Mouse (Mus musculus): ENCODE measurements around the gene Nectin2.

Nectin2 gene

DNA sequence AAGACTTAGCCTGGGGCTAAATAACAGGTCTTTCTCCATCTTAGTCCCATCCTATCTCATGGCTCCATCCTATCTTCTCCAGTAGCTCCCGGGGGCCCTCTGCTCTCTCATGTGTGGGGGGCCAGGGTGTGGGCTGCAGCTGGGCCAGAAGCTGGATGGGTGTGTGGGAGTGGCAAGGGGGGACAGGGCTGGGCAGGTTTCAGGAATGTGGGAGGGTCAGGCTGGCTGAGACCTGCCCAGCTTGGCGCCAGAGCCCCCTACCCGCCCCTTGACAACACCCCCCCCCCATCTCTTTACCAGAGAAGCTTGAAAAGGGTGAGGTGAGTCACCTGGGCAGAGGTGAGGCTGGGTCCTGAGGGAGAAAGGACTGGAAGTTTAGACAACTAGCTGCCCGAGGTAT lies 18.7 kb upstream of the Nectin2 start:
- peak in 1 of 2 experiments; percentile 20 for DNase-seq

DNA sequence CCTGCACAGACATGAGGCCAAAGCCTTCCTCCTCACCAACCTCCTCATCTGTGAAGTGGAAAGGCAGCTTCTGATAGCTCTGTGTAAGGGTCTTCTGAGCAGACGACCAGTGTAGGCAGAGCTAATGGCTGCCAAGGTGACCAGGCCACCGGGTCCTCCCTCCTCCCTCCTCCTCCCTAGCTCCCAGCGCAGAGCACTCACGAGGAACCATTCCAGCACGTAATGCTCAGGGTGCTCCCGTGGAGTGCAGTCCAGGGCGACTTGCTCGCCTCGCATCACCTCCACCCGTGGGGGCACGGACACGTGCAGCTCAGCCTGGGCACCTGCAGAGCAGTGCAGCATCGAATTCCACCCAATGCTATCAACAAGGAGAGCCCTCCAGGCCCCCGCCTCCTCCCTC lies 18.0 kb upstream of the Nectin2 start:
- peak in 1 of 2 experiments; percentile 38 for DNase-seq

DNA sequence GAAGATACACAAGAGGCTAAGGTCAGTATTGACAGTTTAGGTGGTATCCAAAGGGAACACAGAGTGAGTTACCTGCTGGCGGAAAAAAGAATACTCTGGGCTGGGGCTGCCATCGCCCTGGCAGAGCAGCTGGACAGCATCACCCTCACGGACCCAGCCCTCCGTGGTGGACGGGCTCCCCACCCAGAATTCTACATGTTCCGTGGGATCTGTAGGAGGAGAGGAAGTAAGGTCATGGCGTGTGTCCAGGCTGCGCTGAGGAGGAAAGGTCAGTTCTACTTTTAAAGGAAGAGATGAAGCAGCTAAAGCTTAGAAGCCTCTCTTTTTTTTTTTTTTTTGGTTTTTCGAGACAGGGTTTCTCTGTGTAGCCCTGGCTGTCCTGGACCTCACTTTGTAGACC lies 14.3 kb upstream of the Nectin2 start:
- DNase-seq: peak in 1 of 2 experiments; percentile 42

DNA sequence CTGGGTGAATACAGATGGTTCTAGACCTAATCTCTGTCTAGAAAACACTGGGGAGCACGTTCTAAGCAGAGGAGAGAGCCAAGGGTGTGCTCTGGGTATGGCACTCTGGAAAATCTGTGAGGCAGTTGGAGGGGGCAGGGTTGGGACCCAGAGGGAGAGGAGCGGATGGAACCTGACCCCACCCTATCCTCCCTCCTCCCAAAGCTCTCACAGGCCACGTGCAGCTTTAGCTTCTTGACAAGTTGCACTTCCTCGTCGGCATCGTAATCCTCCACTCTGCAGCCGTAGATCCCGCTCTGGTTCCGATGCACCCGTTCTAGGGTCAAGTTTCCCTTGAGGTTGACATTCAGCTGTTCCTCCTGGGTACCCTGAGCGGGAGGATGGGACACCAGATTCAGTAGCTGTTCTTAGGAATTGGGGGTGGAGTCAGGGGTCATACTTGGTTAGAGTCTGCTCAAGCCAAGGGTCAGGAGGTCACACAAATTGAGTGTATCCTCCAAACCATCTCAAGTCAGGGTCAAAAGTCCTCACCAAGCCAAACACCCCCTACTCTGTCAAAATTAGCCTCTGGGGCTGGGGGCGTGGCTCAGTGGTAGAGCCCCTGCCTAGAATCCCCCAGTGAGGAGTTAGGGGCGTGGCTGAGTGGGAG lies 13.7 kb upstream of the Nectin2 start:
- peak; percentile 44 to 73 for DNase-seq

DNA sequence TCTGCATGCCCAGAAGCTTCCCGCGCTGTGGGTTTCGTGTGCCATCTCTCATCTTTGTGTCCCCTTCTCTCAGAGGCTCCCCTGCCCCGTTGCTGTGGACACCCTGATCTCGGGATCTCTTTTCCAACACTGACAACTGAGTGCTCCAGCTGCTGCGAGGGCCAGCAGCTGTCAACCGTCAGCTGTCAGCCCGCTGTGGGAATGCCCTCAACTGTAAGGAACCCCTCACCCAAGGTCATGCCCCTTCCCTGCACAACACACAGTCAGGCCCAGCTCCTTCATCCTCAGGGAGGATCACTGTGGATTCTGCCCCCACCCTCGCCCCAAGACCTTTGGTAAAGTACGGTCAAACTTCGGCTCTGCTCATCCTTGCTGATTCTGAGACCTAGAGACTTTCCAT lies 12.0 kb upstream of the Nectin2 start:
- no peak for DNase-seq

DNA sequence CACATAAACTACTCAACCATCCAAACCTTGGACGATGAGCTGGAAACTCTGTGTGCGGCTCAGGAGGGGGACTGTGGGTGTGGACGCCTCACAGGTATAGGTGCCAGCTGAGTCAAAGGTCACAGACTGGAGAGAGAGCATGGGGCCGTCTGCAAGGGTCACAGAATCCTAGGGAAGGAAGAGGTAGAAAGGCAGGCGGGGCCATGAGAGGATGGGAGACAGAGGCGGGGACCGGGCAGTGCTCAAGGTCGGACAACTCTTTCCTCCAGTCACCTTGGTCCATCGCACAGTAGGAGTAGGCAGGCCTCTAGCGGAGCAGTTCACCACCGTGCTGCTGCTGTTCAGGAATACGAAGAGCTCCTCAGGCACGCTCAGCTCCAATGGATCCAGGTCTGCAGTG lies 9.7 kb upstream of the Nectin2 start:
- peak in 1 of 2 experiments; percentile 57 for DNase-seq

DNA sequence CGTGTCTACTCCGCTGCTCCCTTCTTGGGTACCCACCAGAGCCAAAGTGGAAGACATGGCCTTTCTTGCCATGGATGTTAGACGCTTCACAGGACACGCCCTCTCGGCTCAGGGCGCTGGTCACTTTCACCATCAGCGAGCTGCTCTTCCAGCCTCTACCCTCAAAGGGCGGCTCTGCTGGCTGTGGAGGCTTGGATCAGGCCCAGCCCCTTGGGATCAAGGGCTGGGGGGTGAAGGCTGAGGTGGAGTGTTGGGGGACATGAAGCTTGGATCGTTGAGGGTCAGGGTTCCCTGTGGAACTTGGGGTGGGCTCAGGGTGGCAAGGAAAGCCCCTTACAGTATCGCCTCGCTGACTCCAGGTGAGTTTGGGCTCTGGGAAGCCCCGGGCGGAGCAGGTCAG lies 8.3 kb upstream of the Nectin2 start:
- no peak for DNase-seq

DNA sequence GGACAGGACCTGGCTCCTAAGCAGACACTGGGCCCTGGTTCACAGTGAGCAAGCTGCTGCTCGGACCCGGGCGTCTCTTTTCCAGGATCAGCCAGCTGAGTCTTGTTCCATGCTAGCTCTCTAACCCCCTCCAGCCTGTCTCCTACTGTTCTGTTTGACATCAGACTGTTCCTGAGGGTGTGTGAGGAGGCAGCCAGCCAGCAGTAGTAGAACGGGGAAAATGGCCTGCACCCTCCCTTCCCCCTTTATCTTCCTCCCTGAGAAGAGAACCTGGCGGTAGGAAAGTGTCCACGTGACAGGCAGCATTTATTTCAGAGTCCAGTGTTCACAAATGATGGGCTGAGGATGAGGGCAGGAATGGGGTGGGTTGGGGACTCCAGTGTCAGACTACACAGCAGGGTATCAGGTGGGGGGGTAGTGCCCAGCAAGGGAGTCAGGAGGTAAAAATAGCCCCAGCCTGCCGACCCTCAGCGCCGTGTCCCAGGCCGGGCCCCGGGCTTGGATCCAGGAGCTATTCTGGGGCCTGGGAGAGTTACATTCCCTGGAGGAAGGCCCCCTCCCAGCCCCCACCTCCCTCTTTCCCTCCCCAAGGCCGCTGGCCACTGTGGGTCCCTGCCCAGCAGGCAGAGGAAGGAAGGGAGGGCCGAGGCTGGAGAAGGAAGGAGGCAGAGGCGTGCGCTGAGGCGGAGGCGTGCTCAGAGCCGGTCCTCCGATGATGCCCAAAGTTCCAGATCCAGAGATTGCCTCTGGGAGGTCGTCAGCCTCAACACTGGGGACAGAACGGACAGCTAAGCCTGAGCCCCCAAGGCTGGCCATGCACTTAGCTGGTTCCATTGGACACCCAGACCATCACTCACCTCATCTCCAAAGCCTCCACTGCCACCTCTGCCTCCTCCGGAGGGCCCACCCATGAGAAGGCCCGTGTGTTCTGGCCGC lies 5.8 kb upstream of the Nectin2 start:
- peak; percentile 80 for DNase-seq

DNA sequence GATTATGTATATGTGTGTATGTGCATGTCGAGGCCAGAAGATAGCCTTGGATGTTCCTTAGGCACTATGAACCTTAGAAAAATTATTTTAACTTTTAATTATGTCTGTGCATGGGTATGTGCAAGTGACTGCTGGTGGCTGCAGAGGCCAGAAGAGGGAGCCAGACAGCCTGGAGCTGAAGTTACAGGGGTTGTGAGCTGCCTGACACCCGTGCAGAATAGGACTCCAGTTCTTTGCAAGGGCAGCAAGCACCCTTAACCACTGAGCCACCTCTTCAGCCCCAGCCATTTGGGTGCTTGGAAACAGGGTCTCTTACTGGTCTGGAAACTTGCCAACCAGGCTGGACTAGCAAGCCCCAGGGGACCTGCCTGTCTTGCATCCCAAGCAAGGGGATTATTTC lies 4.7 kb upstream of the Nectin2 start:
- DNase-seq: no peak

DNA sequence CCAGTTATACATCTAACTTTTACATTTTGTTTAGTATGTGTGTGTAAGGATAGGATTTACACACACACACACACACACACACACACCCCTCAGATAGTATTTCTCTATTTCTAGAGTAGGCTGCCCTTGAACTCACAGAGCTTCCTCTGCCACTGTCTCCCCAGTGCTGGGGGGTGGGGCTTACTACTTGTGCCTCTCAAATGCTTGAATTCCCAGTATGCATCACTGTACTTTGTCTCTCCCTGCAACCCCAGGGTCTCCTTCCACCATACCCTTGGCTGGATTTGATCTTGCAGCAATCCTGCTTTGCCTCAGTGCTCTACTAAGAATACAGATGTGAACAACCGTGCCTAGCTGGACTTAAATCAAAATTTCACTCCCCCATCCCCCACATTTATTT lies 3.8 kb upstream of the Nectin2 start:
- DNase-seq: no peak

DNA sequence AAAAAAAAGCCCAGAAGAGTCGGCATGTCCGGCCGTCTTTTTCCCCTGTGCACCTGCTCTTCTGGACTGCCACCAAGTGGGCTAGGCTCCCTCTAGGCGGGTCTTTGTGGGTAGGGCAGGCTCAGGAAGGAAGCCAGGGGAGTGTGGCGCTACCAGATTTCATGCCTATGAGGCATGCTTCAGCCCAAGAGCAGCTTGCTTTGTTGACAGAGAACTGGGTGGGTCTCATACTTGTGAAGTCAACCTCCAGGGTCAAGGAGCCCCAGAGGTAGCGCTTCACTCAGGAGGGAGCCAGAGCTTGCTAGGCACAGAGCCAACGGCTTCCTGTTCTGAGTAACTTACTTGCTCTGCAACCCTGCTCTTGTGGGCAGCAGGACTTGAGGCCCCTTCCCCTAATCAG lies 3.3 kb upstream of the Nectin2 start:
- peak; percentile 64 to 67 for DNase-seq

DNA sequence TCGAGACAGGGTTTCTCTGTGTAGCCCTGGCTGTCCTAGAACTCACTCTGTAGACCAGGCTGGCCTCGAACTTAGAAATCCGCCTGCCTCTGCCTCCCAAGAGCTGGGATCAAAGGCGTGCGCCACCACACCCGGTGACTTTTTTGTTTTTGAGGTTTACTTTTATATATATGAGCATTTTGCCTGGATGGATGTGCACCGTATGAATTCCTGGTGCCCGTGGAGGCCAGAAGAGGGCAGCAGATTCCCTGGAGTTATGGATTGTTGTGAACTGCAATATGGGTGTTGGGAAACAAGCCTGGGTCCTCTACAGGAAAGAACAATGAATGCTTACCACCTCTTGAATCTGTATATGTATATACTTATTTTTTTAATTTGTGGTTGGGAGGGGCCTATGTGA lies 2.4 kb upstream of the Nectin2 start:
- peak in 1 of 2 experiments; percentile 66 for DNase-seq

DNA sequence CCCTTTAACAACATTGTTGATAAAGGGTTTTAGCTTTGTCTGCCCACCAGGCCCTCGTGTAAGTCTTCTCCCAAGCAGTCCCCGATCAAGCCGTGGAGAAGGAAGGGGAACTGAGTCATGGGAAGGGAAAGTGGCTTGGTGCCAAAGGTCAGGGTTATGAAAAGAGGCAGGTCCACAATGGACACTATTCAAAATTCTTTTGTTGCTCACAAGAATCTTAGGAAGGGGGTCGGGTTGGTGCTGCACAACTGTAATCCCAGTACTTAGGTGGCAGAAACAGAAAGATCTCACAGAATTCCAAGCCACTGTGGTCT lies 744 bp upstream of the Nectin2 start:
- no peak for DNase-seq

DNA sequence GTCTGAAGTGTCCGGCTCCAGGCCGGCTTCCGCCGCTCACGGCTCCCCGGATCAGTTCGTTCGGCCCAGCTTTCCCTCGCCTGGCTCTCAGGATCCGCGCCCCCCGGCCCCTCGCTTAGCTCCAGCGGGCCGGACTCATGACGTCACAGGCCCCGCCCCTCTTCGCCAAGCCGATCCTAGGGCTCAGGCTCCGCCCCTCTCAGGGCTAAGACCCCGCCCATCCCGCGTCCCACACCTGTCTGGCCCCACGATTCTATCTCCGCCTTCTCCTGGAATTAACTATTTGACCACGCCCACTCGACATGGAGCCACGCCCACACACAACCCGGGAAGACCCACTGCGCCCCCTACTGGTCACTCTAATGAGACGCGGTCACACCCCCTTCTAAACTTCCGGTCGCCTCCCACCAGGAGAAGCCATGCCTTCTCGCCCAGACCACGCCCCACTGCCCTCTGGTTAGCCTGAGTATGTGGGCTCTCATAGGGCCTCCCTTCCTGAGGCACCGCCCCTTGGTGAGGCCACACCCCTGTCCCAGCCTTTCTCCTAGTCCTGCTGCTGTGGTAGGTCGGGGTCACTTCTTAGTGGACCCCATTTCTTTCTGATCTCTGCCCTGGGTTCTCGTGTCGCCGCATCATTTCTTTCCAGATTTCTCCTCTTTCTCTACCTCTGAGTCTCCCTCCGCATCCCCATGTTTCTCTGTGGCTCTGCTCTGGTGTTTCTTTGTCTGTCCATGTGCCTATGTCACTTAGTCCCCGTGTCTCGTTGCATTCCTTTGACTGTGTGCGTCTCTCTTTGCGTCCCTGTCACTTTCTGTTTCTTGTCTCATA lies 680 bp downstream of the Nectin2 start:
- DNase-seq: peak; percentile 99

DNA sequence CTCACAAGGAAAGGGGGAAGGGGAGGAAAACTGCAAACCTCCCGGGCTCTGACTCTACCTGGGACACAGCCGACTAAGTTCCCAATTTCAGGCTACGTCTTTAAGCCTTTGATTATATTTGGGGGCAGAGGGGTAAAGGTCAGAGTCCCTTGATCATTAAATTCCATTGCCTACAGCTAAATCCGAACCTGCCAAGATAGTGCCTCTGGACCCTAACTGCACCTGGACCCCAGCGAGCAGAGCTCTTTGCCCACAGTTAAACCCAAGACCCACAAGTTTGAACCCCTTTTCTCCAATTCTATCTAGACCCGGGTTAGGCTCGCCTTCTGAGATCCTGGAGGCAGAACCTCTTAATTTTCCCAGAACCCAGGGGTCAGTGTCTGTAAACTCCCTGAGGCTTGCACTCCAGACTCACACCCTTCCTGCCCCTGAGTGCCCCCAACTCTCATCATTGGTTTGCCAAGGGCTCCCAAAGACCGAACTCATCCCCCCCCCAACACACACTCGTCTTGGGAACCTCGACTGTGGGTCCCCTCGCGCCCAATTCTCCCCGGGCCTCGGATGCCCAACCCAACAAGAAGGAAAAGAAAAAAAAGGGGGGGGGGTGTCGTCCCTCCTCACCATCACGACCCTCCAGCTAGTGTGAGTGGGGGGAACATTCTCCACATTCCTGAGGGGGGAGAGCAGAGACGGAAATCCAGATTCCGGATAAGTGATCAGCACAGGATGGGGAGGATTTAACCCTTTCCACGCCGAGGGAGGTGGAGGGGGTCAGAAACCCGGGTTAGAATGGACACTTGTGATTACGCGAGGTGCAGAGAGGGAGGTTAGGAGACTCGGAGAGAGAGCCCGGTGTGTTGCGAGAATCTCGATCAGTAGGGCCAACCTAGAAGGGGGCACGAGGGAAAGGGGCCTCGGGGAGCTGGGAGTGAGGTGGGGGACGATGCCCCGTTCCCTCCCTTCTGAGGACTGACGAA lies 1.8 kb downstream of the Nectin2 start:
- DNase-seq: peak in 1 of 2 experiments; percentile 25

DNA sequence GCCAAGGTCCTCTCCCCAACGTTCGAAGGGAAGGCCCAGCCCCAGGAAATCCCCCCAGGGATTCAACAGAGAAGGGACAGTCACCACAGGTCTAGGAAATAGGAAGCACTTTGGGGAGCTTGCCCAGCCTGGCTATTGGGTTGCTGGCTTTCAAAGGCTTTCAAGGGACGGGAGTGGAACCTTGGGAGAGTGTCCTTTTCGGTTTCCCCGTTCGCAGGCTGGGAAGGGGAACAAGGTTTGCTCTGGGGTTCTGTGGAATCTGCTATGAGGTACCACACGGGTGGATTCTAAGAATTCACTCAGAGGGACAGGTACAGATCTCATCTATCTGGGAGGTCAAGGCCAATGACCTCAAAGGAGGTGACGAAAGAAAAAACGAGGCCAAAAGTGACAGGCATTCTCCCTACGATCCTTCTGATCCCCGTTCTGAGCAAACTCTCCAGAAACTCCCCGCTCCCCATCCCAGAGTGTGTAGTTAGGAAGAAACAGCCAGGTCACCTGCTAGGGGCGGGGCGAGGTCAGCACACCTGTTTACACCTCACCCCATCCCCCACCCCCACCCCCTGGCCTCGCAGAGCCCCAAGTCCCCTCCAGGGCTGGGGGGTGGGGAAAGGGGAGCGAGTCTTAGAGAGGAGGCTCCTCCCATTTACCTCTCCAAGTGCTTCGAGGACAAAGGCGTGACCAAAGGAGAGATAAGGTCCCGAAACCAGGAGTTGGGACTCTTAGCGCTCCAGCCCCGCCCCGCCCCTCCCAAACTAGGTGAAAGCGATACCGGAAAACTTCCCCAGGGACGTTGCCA lies 2.7 kb downstream of the Nectin2 start:
- DNase-seq: peak; percentile 63 to 69

DNA sequence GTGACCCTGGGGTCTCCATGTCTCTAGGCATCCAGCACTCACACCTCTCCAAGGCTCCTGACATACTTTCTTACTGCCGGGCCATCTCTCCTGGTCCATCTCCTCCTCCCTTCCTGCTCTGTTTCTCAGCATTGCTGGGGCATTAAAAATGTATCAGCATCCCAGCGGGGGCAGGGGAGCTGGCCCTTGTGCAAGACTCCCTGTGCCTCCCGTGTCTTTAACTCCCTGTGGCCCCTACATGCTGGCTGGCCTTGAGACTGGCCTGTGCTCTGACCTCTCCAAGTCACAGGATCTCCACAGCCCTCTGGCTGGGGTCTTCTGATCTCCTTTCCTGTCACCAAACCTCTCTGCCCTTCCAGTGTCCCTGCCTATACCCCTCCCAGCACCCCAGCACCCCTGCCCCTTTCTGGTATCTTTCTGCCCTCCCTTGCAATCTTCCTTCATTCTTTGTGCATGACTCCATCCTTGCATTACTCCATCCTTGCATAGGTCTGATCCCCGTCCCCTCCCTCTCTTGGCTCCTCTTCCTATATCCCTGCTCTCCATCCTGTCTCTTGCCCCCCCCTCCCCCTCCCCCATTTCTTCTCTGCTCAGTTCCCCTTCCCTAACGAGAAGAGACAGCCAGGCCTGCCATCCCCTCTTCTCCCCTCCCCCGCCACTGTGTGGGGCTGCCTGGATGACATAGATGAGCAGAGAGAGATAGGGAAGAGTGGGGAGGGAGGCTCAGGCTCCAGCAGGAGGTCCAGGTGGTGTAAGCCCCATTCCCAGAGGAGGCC lies 3.7 kb downstream of the Nectin2 start:
- no peak for DNase-seq

DNA sequence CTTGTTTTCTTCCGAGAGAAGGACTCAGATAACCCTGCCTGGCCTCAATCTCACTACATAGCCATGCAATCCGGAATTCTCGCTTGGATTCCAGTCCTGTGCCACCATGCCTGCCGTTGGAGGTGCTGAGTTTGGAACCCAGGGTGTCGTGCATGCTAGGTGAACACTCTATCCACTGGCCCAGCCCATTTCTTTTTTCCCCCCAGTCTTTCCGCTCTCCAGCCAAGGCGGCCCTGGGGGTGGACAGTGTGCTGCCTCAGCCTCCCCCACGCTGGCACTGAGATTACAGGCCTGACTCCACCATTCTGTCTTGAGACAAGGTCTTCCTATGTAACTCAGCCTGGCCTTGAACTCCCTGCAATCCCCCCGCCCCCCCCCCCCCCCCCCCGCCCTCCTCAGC lies 4.3 kb downstream of the Nectin2 start:
- DNase-seq: no peak

DNA sequence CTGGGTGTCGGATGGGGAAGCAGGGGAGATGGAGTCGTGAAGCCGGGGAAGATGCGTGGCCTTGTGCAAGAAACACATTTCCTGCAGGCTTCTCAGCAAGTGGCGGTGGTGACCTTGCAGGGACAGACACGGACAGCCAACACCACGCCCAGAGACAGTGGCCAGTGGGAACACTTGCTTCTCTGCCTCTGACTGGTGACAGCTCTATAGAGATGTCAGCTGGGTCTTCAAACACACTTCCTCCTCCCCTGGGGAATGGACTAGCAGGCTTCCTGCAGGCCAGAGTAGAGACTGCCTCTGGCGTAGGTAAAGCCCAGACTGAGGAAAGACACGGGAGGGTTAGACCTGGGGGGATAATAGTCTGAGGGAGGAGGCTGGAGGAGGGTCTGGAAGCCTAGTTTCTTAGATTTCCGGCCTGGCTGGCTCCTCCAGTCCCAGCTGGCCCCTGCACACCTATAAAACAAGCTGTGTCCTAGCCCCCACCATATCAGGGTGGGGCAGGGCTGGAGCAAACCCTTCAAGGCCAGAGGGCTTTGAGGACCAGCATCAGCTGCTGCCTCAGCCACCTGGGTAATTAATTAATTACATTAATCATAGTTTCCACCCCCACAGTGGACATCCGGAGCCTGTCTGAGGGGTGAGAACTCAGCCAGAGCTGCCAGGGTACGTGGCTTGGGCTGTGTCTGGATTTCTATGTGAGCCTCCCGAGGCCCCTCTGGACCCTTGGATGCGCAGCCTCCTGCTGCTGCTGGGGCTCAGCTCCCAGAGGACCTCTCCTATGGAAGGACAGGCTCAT lies 5.5 kb downstream of the Nectin2 start:
- peak; percentile 66 to 86 for DNase-seq

DNA sequence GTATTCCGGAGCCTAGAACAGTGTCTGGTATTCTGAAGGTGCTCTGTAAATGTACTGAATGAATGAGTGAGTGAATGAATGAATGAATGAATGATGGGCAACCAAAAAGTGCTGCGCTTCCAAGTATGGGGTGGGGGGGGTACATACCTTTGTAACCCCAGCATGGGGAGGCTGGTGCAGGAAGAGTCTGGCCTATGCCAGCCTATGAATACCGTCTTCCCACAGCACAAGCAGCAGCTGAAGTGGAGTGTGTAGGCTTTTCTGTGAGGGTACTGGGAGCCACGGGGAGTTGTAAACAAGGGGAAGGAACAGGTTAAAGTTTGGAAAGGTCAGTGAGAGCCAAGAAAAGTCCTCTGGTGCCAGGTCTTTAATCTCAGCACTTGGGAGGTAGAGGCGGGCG lies 6.5 kb downstream of the Nectin2 start:
- no peak for DNase-seq
